Mouse (Mus musculus) spleen, adult 2 months (tissue): ENCODE measurements around the gene Tmem184b. TPM values are rescaled to one million over a fixed set of nuclear protein-coding genes. Genes with fewer than 3 reads are reported as not detected.

Experiments used
- DNase-seq, 2 experiments: peaks; one replicate each; pipeline versions ENCODE4 v3.0.0 to v3.0.0-alpha.2; 2012 to 2021; ENCODE audit warnings: low spot score in 2 of 2, low read depth in 1 of 2
- H3K27ac ChIP-seq: fragments of 200-500 bp; 2 replicates; pipeline ENCODE4 v1.5.1; 2012; ENCODE audit warnings: low read length, inconsistent platforms; ENCODE audit not compliant: insufficient read depth
- H3K27me3 ChIP-seq: fragments of 200-500 bp; 2 replicates; pipeline ENCODE4 v1.6.1; 2012; ENCODE audit warnings: mild to moderate bottlenecking, moderate library complexity, low read length, inconsistent platforms; ENCODE audit not compliant: control insufficient read depth, insufficient read depth
- H3K36me3 ChIP-seq: fragments of 200-500 bp; 2 replicates; pipeline ENCODE4 v1.6.1; 2012; ENCODE audit warnings: mild to moderate bottlenecking, low read length, inconsistent platforms; ENCODE audit not compliant: control insufficient read depth, insufficient read depth
- H3K4me1 ChIP-seq: fragments of 200-500 bp; 2 replicates; pipeline ENCODE4 v1.6.1; 2011; ENCODE audit warnings: inconsistent platforms; ENCODE audit not compliant: control insufficient read depth, insufficient read depth, insufficient read length
- H3K4me3 ChIP-seq: fragments of 200-500 bp; 2 replicates; pipeline ENCODE4 v1.5.1; 2011; ENCODE audit warnings: mild to moderate bottlenecking, inconsistent platforms; ENCODE audit not compliant: insufficient read depth, insufficient read length; ENCODE audit errors: extremely low read depth
- CTCF ChIP-seq: fragments of 200-500 bp; IDR thresholded peaks from 2 replicates; pipeline ENCODE4 v1.5.1; 2011; ENCODE audit warnings: mild to moderate bottlenecking, inconsistent platforms; ENCODE audit not compliant: insufficient read depth, insufficient read length, insufficient replicate concordance; ENCODE audit errors: extremely low read depth
- POLR2A ChIP-seq: fragments of 200-500 bp; IDR thresholded peaks from 2 replicates; pipeline ENCODE4 v1.6.1; 2011; ENCODE audit warnings: low read depth, low read length, inconsistent platforms
- WGBS: fragments of 180-500 bp; shearing (Covaris S2); methylation state at CpG from one replicate; pipeline ENCODE4 v1.1.7; 2018; 5-methylcytosine and 5-hydroxymethylcytosine counted together
- polyA plus RNA-seq: library from polyadenylated mRNA; depleted of rRNA; stranded (reverse); fragments of >200 nt; gene quantifications from 2 replicates; pipeline ENCODE4 v1.2.3, GENCODE M21; 2012

The Tmem184b gene
- polyA plus RNA-seq, 1 experiment = 89.7 TPM

DNA sequence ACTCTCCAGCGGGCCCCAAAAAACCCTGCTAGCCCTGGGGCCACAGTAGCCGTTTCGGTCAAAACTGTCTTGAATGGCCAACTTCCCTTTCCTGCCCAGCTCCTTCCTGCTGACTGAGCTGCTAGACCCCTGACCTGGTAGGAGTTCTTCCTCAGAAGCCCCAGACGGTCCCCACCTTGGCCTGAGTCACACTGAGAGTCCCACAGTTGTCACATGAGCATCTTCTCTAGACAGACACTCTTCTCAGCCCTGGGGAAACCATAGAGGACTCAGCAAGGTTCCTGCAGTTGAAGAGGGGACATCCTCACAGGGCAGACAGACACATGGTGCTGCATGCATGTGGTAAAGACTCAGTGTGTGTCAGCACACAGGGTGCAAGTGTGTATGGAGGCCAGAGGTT is 48.8 kb downstream of the Tmem184b start:
- 39% methylated on average over 4 of the region's 4 CpGs for WGBS
- Histone ChIP-seq H3K27me3 (no peaks in the 10 kb centered on the region; the same call in 1 of the 2 replicates), H3K36me3 (no peaks in the 10 kb centered on the region), H3K4me1 (peaks cover 17% of the 10 kb centered on the region), H3K4me3 (no peak overlapping the region), H3K27ac (no peak overlapping the region)
- DNase-seq = no peak
- TF ChIP-seq POLR2A = no peak
- no peak for TF ChIP-seq CTCF

DNA sequence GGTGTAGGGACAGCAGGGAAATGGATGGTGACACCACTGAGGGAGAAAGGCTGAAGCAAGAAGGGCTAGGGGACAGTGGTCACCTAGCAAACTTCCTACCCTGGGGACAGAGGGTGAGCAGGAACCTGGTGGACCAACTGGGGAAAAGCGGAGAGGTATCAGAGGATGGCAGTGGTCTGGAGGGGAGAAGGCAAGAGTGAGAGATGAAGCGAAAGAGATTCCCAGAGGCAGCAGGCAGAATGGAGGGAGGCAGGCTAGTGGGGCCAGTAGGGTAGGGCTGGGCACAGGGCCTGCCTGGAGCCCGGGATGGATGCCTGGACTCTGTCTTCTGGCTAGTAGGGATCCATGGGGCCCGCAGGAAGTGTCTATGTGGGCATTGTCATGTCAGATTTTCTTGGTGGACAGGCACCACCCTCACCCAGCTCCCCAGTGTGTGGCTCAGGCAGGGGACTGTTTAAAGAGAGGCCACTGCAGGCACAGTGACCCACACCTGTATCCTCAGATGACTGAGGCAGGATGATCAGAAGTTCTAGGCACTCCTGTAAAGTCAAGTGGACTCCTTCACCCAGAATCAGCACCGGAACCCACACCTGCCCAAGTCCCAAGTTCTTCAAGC is 49.6 kb downstream of the Tmem184b start:
- H3K36me3 ChIP-seq = no peaks in the 10 kb centered on the region
- H3K4me3 ChIP-seq = no peak overlapping the region
- H3K27me3 ChIP-seq = no peaks in the 10 kb centered on the region; the same call in 1 of the 2 replicates
- 93% methylated on average over 5 of the region's 5 CpGs for WGBS
- TF ChIP-seq CTCF (no peak), POLR2A (no peak)
- peaks cover 17% of the 10 kb centered on the region for H3K4me1 ChIP-seq
- no peak overlapping the region for H3K27ac ChIP-seq
- DNase-seq = no peak

DNA sequence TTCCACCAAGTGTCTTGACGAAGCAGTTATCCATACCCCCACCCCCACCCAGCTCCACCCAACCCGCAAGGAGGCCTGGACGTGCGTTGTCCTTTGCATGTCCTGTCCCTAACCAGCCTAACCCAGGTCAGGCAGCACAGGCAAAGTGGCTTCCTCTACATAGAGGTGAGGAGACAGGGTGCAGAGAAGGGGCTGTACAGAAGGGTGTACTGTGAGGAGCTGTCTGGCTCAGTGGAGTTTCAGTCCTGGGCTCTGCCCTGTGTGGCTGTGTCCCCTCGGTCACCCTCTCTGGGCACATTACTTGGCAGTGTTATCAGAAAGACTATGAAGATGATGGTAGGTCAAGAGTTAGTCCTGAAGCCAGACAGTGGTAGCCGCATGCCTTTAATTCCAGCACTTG is 50.9 kb downstream of the Tmem184b start:
- peaks cover 23% of the 10 kb centered on the region for H3K4me1 ChIP-seq
- no peaks in the 10 kb centered on the region; the same call in 1 of the 2 replicates for H3K27me3 ChIP-seq
- no peak overlapping the region for H3K4me3 ChIP-seq
- no peak overlapping the region for H3K27ac ChIP-seq
- no peaks in the 10 kb centered on the region for H3K36me3 ChIP-seq
- DNase-seq = no peak
- 87% methylated on average over 6 of the region's 6 CpGs for WGBS
- TF ChIP-seq POLR2A = no peak
- TF ChIP-seq CTCF = no peak

DNA sequence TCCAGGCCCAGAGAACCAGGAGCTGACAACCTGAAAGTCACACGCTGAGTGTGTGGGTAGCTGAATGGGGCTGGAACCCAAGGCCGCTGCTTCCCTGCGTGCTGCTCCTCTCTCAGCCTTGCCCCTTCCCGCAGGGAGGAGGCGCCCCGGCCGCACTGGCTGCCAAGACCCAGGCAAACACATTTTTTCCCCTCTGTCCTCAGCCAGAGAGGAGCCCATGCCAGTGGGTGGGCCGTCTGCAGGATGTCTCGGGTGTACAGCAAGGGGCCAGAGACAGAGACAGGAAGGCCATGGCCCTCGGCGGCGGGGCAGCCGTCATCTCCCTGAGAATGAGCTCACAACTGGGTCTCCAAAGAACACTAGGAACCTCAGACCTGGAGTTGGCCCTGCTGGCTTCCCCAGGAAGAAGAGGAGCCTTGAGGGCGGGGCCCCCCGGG is 52.0 kb downstream of the Tmem184b start:
- no peaks in the 10 kb centered on the region; the same call in 1 of the 2 replicates for H3K27me3 ChIP-seq
- no peak for DNase-seq

DNA sequence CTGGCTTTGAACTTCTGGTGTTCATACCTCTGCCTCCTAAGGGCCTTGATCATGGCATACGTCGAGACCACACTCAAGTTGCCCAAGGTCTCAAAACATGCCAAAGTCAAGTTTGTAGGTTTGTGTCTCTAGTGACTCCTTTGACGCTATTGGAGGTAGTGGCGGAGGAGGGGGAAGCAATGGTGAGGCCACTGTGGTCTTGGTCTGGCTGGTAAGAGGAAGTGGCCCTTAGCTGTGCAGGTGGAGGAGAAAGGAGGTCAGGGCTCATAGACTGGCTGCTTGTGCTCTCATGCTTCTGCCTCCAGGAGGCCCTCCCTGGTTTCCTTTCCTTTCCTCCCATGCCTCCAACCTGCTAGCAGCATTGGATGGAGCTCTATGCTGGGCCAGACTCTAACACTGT is 52.5 kb downstream of the Tmem184b start:
- H3K4me1 ChIP-seq = peaks cover 13% of the 10 kb centered on the region
- 51% methylated on average over 4 of the region's 4 CpGs for WGBS
- TF ChIP-seq CTCF (no peak), POLR2A (no peak)
- no peaks in the 10 kb centered on the region for H3K27me3 ChIP-seq
- no peaks in the 10 kb centered on the region for H3K36me3 ChIP-seq
- peak in 1 of 2 experiments; percentile 29 for DNase-seq
- no peak overlapping the region for H3K4me3 ChIP-seq
- H3K27ac ChIP-seq = no peak overlapping the region

More for the DNA sequence above, 52.0 kb downstream of the Tmem184b start:
- Histone ChIP-seq H3K4me1 (peaks cover 13% of the 10 kb centered on the region), H3K27ac (peak overlapping the region; percentile 26; the same call in 1 of the 2 replicates), H3K4me3 (no peak overlapping the region), H3K36me3 (no peaks in the 10 kb centered on the region)
- TF ChIP-seq POLR2A = no peak
- TF ChIP-seq CTCF = no peak
- 65% methylated on average over 15 of the region's 15 CpGs for WGBS

DNA sequence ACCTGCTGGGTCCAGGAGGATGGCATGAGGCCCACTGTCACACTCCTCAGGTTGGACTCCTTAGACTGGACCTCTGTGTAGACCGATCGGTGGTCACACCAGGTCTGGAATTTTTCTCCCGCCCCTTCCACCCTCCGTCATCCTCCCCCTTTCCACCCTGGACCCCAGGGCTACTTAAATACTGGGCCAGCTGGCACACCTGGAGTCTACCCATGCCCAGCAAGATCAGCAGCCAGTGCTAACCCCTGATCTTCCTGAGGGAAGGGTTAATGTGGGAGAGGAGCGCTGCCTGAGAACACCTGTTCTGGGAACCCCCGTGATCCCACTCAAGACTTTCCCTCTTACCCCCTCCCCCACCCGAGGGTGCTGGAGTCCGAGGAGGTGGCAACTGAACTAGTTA is 54.7 kb downstream of the Tmem184b start:
- no peak for DNase-seq
- Histone ChIP-seq H3K4me1 (peaks cover 13% of the 10 kb centered on the region), H3K27ac (no peak overlapping the region), H3K4me3 (no peak overlapping the region), H3K36me3 (no peaks in the 10 kb centered on the region), H3K27me3 (no peaks in the 10 kb centered on the region)
- WGBS = 82% methylated on average over 8 of the region's 8 CpGs
- no peak for TF ChIP-seq CTCF

DNA sequence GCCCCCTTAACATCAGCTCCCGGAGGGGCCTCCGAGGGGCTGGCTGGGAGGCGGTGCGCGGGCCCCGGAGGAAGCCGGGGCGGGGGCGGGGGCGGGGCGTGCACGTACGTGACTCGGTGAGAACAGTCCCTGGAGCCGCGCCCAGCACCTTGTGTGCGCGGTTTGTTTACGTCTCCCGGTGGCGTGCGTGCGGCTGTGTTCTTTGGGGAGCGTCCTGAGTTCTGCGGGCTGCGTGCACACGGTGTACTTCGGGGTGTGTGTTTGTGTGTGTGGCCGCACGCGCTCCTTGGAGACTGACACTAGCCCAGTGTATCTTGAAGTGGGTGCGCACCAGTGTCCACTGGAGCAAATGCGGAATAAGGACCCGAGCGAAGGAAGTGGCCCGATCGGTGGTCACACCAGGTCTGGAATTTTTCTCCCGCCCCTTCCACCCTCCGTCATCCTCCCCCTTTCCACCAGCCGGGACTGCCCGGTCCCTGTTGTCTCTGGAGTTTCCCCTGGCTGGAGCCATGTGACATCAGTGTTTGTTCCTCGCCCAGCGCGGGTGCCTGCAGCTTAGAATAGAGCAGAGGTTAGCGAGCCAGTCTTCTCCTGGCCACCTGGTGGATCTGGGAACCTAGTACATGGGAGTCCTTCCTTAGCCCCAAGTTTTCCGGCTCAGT is 55.4 kb downstream of the Tmem184b start:
- Histone ChIP-seq H3K27ac (peak overlapping the region; percentile 27), H3K4me3 (peak overlapping the region; percentile 82), H3K4me1 (peaks cover 13% of the 10 kb centered on the region), H3K36me3 (no peaks in the 10 kb centered on the region), H3K27me3 (no peaks in the 10 kb centered on the region)
- no peak for TF ChIP-seq POLR2A
- no peak for TF ChIP-seq CTCF
- peak; percentile 46 to 70 for DNase-seq
- WGBS = 1% methylated on average over 45 of the region's 46 CpGs
